Mouse (Mus musculus) hindbrain, embryonic 13.5 days (tissue): ENCODE results near the gene Tex14. TPM values are rescaled to one million over a fixed set of nuclear protein-coding genes. Genes with fewer than 3 reads are reported as not detected.

ENCODE experiments used
- ATAC-seq: fragments of 200-750 bp; cut with Nextera tagmentation; 2 replicates; pipeline ENCODE4 v1.8.0; 2017; ENCODE audit warnings: moderate TSS enrichment; ENCODE audit not compliant: low FRiP score
- H3K27ac ChIP-seq: fragments of 300-500 bp; sonication (generic); 2 replicates; pipeline ENCODE4 v1.5.1; 2015; ENCODE audit warnings: inconsistent platforms, mild to moderate bottlenecking, moderate library complexity
- H3K27me3 ChIP-seq: fragments of 300-500 bp; sonication (generic); 2 replicates; pipeline ENCODE4 v1.6.1; 2015; ENCODE audit warnings: mild to moderate bottlenecking, inconsistent platforms
- H3K36me3 ChIP-seq: fragments of 300-500 bp; sonication (generic); 2 replicates; pipeline ENCODE4 v1.6.1; 2015; ENCODE audit warnings: mild to moderate bottlenecking, inconsistent platforms
- H3K4me1 ChIP-seq: fragments of 300-500 bp; sonication (generic); replicated peaks from 2 replicates; pipeline ENCODE4 v1.6.1; 2015; ENCODE audit warnings: inconsistent platforms
- H3K4me2 ChIP-seq: fragments of 300-500 bp; sonication (generic); 2 replicates; pipeline ENCODE4 v1.6.1; 2015; ENCODE audit warnings: inconsistent platforms, mild to moderate bottlenecking, moderate library complexity
- H3K4me3 ChIP-seq: fragments of 300-500 bp; sonication (generic); 2 replicates; pipeline ENCODE4 v1.5.1; 2015; ENCODE audit warnings: mild to moderate bottlenecking, inconsistent platforms
- H3K9ac ChIP-seq: fragments of 300-500 bp; sonication (generic); 2 replicates; pipeline ENCODE4 v1.6.1; 2015; ENCODE audit warnings: mild to moderate bottlenecking, inconsistent platforms
- H3K9me3 ChIP-seq: fragments of 300-500 bp; sonication (generic); 2 replicates; pipeline ENCODE4 v1.6.1; 2016; ENCODE audit warnings: inconsistent platforms
- WGBS: fragments of 180-500 bp; shearing (Covaris S2); methylation state at CpG from one replicate; pipeline ENCODE4 v1.1.7; 2015; 5-methylcytosine and 5-hydroxymethylcytosine counted together
- polyA plus RNA-seq: library from polyadenylated mRNA; unstranded; fragments of >200 nt; fragmentation: Nextera tagmentation; extraction: Ambion mirVana; gene quantifications from 2 replicates; pipeline ENCODE4 v1.2.1, GENCODE M21; 2015

Gene Tex14
- polyA plus RNA-seq, 1 experiment from 2014 or later = 1.00 TPM

- no peak overlapping the region for H3K4me2 ChIP-seq
- H3K36me3 ChIP-seq = no peaks in the 10 kb centered on the region
- 80% methylated on average over 3 of the region's 3 CpGs for WGBS
- H3K4me3 ChIP-seq = no peak overlapping the region
- ATAC-seq = no peak
- H3K9ac ChIP-seq = no peak overlapping the region
- no peaks in the 10 kb centered on the region for H3K9me3 ChIP-seq
- H3K4me1 ChIP-seq = no peaks in the 10 kb centered on the region
- H3K27ac ChIP-seq = no peak overlapping the region
- H3K27me3 ChIP-seq = no peaks in the 10 kb centered on the region
Observed at GRCm38 (mm10) chr11:87527364-87527763, 122.5 kb downstream of the Tex14 start.

DNA sequence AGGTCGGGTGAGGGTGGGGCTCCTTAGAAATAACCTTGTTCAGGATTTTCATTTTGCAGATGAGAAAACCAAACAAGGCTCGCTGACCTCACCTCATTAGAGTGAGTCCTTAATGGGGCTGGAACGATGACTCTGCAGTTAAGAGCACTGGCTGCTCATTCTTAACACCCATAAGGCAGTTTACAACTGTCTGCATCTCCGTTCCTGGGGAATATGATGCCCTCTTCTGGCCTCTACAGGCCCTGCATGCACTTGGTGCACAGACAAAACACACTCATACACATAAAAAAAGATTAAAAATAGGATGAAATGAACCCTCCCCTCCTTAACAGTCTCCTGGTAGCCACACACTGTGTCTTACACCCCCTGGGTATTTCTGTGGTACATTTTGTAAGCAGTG is 123.1 kb downstream of the Tex14 start:
- WGBS = 55% methylated on average over 4 of the region's 4 CpGs

GRCm38 (mm10) chr11:87531695-87532094 is 126.8 kb downstream of the Tex14 start:
- Histone ChIP-seq H3K4me2 (no peak overlapping the region), H3K9ac (no peak overlapping the region), H3K27ac (no peak overlapping the region), H3K4me1 (no peaks in the 10 kb centered on the region), H3K36me3 (no peaks in the 10 kb centered on the region), H3K27me3 (0 out of 2 replicates have a peak, but pooled peaks cover under 1% of the 10 kb centered on the region), H3K4me3 (no peak overlapping the region), H3K9me3 (no peaks in the 10 kb centered on the region)
- no peak for ATAC-seq
- WGBS = 50% methylated on average over 6 of the region's 6 CpGs

More for the DNA sequence above, 123.1 kb downstream of the Tex14 start:
- H3K27me3 ChIP-seq = no peaks in the 10 kb centered on the region
- H3K36me3 ChIP-seq = no peaks in the 10 kb centered on the region
- H3K9ac ChIP-seq = no peak overlapping the region
- H3K4me1 ChIP-seq = no peaks in the 10 kb centered on the region
- no peaks in the 10 kb centered on the region for H3K9me3 ChIP-seq
- H3K27ac ChIP-seq = no peak overlapping the region
- ATAC-seq = no peak
- H3K4me3 ChIP-seq = no peak overlapping the region
- no peak overlapping the region for H3K4me2 ChIP-seq

- H3K9me3 ChIP-seq = no peaks in the 10 kb centered on the region
- no peak overlapping the region for H3K9ac ChIP-seq
- 48% methylated on average over 8 of the region's 8 CpGs for WGBS
- ATAC-seq = no peak
- H3K36me3 ChIP-seq = no peaks in the 10 kb centered on the region
- no peaks in the 10 kb centered on the region for H3K4me1 ChIP-seq
- no peak overlapping the region for H3K4me3 ChIP-seq
- no peak overlapping the region for H3K4me2 ChIP-seq
- H3K27me3 ChIP-seq = no peaks in the 10 kb centered on the region
- no peak overlapping the region for H3K27ac ChIP-seq
Observed at GRCm38 (mm10) chr11:87542285-87542684, 137.4 kb downstream of the Tex14 start.

DNA sequence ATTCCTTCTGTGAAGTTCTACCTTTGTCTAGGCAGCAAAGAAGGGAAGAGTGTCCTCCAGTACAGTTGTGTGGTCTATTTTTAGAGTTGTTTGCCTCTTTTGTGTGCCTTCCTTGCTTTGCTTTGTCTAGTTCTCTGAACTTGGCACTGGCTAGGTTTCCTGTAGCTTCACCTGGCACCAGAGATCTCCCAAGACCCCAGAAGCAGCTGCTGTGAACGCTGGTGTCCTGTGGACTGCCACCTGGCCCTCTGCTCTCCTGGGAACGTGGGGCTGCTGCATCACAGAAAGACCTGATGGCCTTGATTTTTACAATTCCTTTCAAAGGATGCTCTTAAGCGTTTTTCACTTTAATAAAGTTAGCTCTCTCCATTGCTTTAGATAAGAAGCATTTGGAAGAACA is 138.0 kb downstream of the Tex14 start:
- Histone ChIP-seq H3K27me3 (no peaks in the 10 kb centered on the region), H3K36me3 (no peaks in the 10 kb centered on the region), H3K9me3 (no peaks in the 10 kb centered on the region), H3K9ac (no peak overlapping the region), H3K4me1 (no peaks in the 10 kb centered on the region), H3K4me2 (no peak overlapping the region), H3K27ac (no peak overlapping the region), H3K4me3 (no peak overlapping the region)
- no peak for ATAC-seq
- 44% methylated on average over 3 of the region's 3 CpGs for WGBS

DNA sequence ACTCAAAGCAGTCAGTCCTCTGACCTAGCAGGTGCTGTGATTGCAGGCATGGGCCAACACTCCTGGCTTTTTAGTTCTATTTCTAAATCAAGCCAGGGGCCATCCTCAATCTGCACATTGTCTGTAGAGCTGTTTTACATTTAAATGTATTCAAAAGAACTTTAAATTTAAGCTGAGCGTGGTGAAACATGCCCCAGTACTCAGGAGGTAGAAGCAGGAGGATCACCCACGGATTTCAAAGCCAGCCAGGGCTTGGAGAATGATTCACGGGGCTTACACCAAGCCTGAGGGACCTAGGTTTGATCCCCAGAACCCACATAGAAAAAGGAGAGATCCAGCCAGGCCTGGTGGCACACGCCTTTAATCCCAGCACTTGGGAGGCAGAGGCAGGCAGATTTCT is 148.5 kb downstream of the Tex14 start:
- H3K27me3 ChIP-seq = no peaks in the 10 kb centered on the region
- ATAC-seq = no peak
- no peak overlapping the region for H3K9ac ChIP-seq
- no peak overlapping the region for H3K4me2 ChIP-seq
- H3K27ac ChIP-seq = no peak overlapping the region
- no peaks in the 10 kb centered on the region; the same call in 1 of the 2 replicates for H3K4me1 ChIP-seq
- no peaks in the 10 kb centered on the region for H3K36me3 ChIP-seq
- WGBS = 80% methylated on average over 4 of the region's 4 CpGs
- no peaks in the 10 kb centered on the region for H3K9me3 ChIP-seq
- H3K4me3 ChIP-seq = no peak overlapping the region

- WGBS = 58% methylated on average over 5 of the region's 5 CpGs
- H3K27ac ChIP-seq = peak overlapping the region; percentile 9; the same call in 1 of the 2 replicates
- no peak overlapping the region for H3K4me3 ChIP-seq
- H3K9me3 ChIP-seq = no peaks in the 10 kb centered on the region
- no peak overlapping the region for H3K4me2 ChIP-seq
- no peaks in the 10 kb centered on the region for H3K27me3 ChIP-seq
- H3K36me3 ChIP-seq = no peaks in the 10 kb centered on the region
- ATAC-seq = no peak
- no peak overlapping the region for H3K9ac ChIP-seq
- H3K4me1 ChIP-seq = no peaks in the 10 kb centered on the region; the same call in 1 of the 2 replicates
Observed at GRCm38 (mm10) chr11:87554386-87554785, 149.5 kb downstream of the Tex14 start.

GRCm38 (mm10) chr11:87555106-87555703 is 150.3 kb downstream of the Tex14 start:
- H3K9me3 ChIP-seq = no peaks in the 10 kb centered on the region
- no peak for ATAC-seq
- H3K4me1 ChIP-seq = no peaks in the 10 kb centered on the region; the same call in 1 of the 2 replicates
- WGBS = 36% methylated on average over 2 of the region's 2 CpGs
- no peaks in the 10 kb centered on the region for H3K27me3 ChIP-seq
- H3K4me2 ChIP-seq = no peak overlapping the region
- no peak overlapping the region for H3K9ac ChIP-seq
- H3K36me3 ChIP-seq = no peaks in the 10 kb centered on the region
- no peak overlapping the region for H3K27ac ChIP-seq
- no peak overlapping the region for H3K4me3 ChIP-seq

GRCm38 (mm10) chr11:87561208-87561607 is 156.3 kb downstream of the Tex14 start:
- no peaks in the 10 kb centered on the region for H3K9me3 ChIP-seq
- no peaks in the 10 kb centered on the region for H3K36me3 ChIP-seq
- H3K4me2 ChIP-seq = no peak overlapping the region
- H3K4me3 ChIP-seq = no peak overlapping the region
- H3K27me3 ChIP-seq = no peaks in the 10 kb centered on the region
- no peak overlapping the region for H3K27ac ChIP-seq
- no peaks in the 10 kb centered on the region for H3K4me1 ChIP-seq
- no peak for ATAC-seq
- H3K9ac ChIP-seq = no peak overlapping the region
- WGBS = 88% methylated on average over 6 of the region's 6 CpGs

DNA sequence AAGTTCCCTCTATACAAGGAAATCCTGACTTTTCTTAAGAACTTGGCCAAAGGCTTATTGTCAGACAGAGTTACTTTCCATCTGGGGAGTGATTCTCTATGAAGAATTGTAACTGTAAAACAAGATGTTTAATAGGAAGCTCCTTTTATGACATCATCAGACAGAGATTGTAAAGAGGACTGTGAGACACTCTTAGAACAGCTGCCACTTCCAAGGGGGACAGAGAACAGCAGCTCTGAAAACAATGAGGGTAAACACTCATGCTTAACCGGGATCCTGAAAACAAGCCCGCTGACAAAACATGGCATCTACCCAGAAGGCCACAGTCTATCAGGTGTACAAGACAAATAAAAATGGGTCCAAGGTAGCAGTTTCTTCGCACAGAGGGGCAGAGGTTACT is 161.6 kb downstream of the Tex14 start, which contains the start of gene Gm11492:
Gm11492 (plus strand) TSS at position 153 of the 400 bp plus-strand sequence.
- no peaks in the 10 kb centered on the region for H3K9me3 ChIP-seq
- ATAC-seq = no peak
- H3K36me3 ChIP-seq = no peaks in the 10 kb centered on the region
- no peak within 1 kb of the TSS for H3K9ac ChIP-seq
- no peak within 1 kb of the TSS for H3K4me2 ChIP-seq
- H3K27ac ChIP-seq = no peak within 1 kb of the TSS
- no peaks in the 10 kb centered on the region for H3K27me3 ChIP-seq
- H3K4me3 ChIP-seq = no peak within 1 kb of the TSS
- WGBS = 85% methylated on average over 3 of the region's 3 CpGs
- no peaks in the 10 kb centered on the region for H3K4me1 ChIP-seq

DNA sequence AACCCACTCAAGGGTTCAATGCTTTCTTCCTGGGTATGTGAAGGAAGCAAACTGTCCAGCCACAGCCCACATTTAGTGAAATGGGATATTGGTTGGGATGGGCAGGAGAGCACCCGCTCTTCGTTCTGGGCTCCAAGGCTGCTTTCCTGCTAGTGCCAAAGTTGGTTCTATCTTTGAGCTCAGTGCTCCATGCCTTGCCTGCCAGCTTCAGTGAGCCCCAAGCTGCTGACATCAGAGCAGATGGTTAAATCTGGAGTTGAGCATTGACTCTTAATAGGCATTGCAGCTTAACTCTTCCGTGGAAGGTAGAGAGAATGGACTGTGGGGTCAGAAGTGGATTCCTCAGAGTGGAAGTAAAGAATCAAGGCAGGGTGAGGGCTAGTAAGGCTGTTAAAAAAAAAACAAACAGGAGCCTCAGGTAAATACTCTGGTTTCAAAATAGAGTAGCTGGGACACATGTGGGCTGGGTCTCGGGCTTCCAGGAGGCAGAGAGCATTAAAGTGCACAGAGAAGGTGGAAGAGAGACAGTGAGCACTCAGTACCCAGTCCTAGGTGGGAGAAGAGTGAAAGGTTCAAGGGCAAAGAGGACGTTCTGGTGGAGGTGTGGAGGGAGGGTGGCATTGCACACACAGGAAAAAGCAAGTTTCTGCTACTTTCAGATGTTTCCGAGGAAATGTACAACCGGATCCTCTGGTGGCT is 163.5 kb downstream of the Tex14 start, which contains the start of gene Sept4:
Sept4 (plus strand) TSS at position 649 of the 699 bp plus-strand sequence.
- no peak for ATAC-seq
- Histone ChIP-seq H3K4me1 (no peaks in the 10 kb centered on the region), H3K27ac (no peak within 1 kb of the TSS), H3K4me2 (no peak within 1 kb of the TSS), H3K4me3 (no peak within 1 kb of the TSS), H3K9ac (no peak within 1 kb of the TSS), H3K27me3 (no peaks in the 10 kb centered on the region), H3K9me3 (no peaks in the 10 kb centered on the region), H3K36me3 (no peaks in the 10 kb centered on the region)
- WGBS = 85% methylated on average over 7 of the region's 7 CpGs

GRCm38 (mm10) chr11:87570743-87571142 is 165.9 kb downstream of the Tex14 start:
- Histone ChIP-seq H3K27me3 (no peaks in the 10 kb centered on the region), H3K9me3 (no peaks in the 10 kb centered on the region), H3K9ac (no peak overlapping the region), H3K36me3 (no peaks in the 10 kb centered on the region), H3K4me3 (no peak overlapping the region), H3K4me2 (no peak overlapping the region), H3K4me1 (peaks cover 3% of the 10 kb centered on the region; the same call in 1 of the 2 replicates), H3K27ac (no peak overlapping the region)
- no peak for ATAC-seq
- 66% methylated on average over 5 of the region's 5 CpGs for WGBS
